Mouse (Mus musculus): ENCODE measurements around the gene Actc1. TPM values are rescaled to one million over a fixed set of nuclear protein-coding genes. Genes with fewer than 3 reads are reported as not detected.

The Actc1 gene
- polyA plus RNA-seq (2015; fragmentation: Nextera tagmentation; extraction: Ambion mirVana) = 2.7 and 2.9 TPM in 2 replicates

GRCm38 (mm10) chr2:114052696-114053598, at the start of gene Actc1:
Gene Actc1, minus strand, starts transcription at chr2:114053548.

GRCm38 (mm10) chr2:114013295-114013771, 40.0 kb downstream of the Actc1 start, which contains the start of gene Gjd2:
Gene Gjd2, minus strand, starts transcription at chr2:114013619.

Other genes with a start within 250 kb of the Actc1 start
- 379 and 381 TPM in 2 replicates for gene Scg5, start 224.4 kb downstream of the Actc1 start, polyA plus RNA-seq (2015; fragmentation: Nextera tagmentation; extraction: Ambion mirVana)
- 2.1 and 2.6 TPM in 2 replicates for gene Arhgap11a, start 204.9 kb downstream of the Actc1 start, polyA plus RNA-seq (2015; fragmentation: Nextera tagmentation; extraction: Ambion mirVana)
- gene Gjd2, start 39.9 kb downstream of the Actc1 start, polyA plus RNA-seq (2015; fragmentation: Nextera tagmentation; extraction: Ambion mirVana) = 18.0 and 18.1 TPM in 2 replicates
- 29.4 and 29.6 TPM in 2 replicates for gene Aqr, start 133.5 kb upstream of the Actc1 start, polyA plus RNA-seq (2015; fragmentation: Nextera tagmentation; extraction: Ambion mirVana)
- 7.8 and 8.5 TPM in 2 replicates for gene Zfp770, start 147.9 kb upstream of the Actc1 start, polyA plus RNA-seq (2015; fragmentation: Nextera tagmentation; extraction: Ambion mirVana)